Mouse (Mus musculus) spleen, postnatal 14 days (tissue): Measurements from ENCODE around the gene Nudt4.
A peak's percentile ranks its signal among the peaks of the same experiment; 100 is the strongest.
"Not testable (repeated sequence)": the region's sequence is repeated elsewhere in the genome, so short reads cannot be mapped to it uniquely, and the experiment has no call there.

Source experiments
- DNase-seq, 2 experiments: peaks; one replicate each; pipeline ENCODE4 v3.0.0; 2021 to 2022; ENCODE audit warnings: low spot score in 2 of 2

Gene Nudt4

DNA sequence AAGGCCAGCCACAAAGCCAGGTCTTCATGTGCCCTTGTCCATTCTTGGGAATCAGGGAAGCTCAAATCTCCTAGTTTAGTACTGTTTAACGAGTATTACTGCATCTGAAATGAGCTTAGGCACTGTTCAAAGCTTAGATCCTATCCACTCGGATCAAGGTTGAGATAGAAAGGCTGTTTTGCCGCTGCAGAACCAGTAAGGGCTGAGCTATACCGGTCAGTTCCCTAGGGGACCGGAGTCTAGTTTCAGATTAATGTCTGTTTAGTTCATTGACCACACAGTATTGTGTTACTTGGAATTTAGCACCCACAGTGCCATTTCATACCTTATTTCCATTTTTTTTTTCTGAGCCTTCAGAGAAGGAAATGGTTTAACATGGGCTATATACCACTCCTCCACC lies 3.6 kb upstream of the Nudt4 start:
- DNase-seq = no peak

DNA sequence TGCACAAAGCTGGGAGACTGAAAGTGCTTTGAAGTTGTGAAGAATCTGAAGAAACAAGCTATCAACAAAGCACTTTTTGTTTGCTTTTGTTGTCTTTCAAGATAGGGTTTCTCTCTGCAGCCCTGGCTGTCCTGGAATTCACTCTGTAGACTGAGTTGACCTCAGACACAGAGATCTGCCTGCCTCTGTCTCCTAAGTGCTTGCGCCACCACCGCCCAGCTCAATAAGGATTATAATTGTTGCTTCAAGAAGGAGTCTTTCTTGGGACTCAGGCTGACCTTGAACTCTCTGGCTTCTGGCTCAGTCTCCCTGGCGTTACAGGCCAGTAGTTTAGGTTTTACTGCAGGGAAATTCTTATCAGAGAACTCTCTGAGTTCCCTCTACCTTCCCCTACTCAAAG lies 2.8 kb upstream of the Nudt4 start:
- DNase-seq = no peak

DNA sequence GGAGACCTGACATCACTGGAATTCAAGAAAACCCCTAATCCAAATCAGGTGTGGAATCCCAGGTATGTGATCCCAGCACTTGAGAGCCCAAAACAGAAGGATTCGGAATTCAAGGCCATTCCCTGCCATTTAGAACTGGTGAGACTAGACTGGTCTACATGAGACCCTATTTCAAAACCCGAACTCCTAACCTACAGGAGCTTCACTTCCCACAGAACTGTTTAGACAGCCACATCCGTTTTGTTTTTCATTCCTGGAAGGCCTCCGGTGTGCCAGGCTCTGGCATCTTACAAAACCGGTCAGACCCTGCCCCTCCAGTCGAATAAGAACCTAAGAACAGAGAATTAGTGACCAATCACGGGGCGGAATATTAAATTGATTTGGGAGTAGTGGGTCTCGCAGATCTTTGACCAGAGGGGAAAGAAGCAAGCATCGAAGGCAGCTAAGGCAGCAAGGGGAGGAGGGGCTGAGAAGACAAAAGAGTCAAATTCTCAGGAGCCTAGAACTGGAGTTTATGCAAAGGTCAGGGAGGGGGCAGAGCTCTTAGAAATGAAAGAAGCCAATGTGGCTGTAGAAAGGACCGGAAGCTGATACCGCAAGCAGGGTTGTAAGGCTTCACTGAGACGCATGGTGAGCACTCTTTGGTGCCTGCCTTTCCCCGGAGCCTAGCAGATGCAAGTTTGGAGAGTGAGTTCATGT lies 1.4 kb upstream of the Nudt4 start:
- no peak for DNase-seq

DNA sequence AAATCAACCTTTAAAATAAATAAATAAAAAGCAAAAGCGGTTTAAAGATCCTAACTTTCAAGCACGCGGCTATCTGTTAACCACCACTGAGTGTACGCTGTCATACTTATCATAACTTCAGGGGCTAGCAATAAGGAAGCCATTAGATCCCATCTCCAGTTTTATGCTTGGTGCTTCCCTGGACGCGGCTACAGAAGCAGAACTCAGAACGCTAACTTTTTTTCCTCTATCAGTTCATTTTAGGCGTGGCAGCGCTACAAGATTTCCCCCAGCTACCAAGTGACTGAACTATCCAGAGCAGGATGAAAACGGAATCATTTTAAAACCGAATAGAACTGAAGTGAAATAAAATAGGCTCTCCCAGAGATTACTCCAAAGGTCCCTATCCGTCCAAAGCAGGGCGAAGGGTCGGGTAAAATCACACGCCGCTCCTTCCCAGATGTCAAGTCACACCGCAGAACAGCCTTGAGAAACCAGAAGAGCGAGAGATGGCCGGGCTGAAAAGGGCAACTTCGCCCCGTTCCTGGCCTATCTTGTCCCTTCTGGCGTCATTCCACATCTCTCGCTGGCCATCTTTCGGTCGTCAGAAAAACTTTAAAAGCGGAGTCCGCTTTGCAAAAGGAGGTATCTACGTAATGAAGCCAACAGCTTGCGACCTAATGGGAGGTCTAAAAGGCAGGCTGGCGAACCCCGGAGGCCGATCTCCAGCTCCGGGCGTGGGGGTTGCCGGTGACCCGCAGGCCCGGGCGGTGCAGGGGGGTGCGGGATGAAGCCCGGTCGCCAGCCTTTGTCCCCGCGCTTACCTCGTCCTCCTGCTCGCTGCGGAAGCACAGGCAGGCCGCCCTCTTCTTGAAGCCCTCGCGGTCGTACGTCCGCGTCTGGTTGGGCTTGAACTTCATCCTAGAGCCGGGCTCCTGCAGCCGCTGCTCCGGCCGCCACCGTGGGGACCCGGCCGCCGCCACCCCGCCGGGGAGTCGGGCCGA lies 796 bp downstream of the Nudt4 start:
- DNase-seq = peak; percentile 30 to 46

DNA sequence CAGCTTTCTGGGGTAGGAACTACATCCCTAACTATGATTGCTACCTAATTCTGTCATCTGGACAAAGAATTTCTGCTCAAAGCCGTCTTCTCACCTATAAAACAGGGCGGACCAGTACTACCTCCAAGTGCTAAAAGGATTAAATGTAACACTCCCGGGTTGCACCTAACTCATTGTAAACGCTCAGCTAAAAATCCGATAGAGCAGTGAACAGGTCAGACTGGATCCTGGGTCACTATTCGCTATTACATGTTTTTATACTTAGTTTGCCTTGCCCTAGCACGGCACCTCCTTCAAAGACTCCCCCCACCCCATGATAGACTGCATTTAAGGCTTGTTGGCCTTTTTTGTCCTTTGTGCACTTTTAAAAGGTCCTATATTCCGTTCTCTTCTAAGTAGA lies 1.6 kb downstream of the Nudt4 start:
- DNase-seq = no peak

DNA sequence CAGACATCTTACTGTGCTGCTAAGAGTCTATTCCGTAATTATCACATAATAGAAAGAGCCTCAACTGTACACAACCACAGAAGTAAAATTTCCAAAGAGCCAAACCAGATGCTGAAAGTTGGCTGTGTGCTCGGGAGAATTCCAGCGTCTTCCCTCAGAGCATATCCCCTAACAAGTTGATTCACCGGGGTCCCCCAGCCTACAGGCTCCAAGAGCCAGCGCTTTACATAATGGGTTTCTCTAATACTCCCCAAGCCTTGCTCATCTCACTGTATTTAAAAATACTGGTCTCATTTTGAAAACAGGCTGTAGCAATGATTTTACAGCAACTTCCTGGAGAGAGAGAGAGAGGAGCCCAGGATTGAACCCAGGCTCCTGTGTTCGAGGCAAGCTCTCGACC lies 2.3 kb downstream of the Nudt4 start:
- DNase-seq = no peak

DNA sequence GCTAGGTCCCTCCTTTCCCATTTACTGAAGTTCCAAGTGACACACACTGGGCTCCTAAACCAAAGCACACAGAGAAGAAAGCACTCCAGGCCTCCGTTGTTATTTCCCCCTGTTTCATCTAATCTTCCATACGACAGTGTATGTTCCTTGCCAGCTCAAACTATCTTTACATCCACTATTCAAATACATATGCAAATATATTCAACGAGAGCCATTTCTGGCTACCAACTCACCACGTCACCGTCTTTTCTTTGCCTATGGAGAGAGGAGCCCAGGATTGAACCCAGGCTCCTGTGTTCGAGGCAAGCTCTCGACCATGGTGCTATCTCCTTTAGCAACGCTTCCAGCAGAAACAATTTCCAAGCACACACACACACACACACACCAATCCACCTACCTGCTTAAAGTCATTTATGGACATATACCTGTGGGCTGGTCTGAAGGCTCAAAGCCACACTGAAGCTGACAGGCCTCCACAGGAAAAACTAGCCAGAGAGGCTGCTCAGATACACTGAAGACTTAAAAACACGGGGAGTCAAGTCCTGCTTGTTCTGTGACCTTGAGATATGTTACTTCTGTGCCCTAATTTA lies 3.5 kb downstream of the Nudt4 start:
- no peak for DNase-seq

DNA sequence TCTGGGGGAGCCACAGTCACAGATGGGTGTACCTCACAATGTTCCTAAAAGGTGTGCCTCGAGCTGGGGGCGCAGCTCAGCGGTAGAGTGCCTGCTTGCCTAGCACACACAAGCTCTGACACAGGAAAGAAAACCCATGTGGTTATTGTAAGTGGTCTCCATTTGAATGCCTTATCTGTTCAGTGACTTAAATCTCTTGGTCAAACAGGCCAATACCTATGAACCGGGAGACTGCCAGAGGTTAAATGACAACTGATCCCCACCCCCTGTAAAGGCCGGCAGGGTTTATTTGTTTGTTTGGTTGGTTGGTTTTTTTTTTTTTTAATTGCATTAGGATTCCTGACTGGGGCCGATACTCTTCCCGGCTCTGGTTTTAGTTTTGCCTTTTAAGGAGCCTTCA lies 4.5 kb downstream of the Nudt4 start:
- no peak for DNase-seq

DNA sequence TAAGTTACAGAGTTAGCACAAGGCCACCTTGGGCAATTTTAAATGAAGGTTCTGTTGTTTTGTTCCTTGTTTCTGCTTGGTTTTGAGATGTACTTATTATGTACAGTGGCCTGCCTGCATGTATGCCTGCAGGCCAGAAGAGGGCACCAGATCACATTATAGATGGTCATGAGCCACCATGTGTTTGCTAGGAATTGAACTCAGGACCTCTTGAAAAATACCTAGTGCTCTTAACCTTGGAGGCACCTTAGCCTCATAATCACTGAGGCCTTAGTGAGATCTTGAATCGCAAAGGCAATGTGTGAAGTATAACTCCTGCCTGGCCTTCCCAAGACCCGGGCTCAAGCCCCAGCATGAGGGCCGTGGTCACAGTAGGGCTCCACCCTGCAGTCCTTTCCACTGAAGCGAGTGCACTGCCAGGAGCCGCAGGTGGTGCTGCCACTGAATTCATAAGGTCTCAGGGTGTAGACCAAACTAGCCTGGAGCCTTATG lies 6.6 kb downstream of the Nudt4 start:
- peak in 1 of 2 experiments; percentile 25 for DNase-seq

DNA sequence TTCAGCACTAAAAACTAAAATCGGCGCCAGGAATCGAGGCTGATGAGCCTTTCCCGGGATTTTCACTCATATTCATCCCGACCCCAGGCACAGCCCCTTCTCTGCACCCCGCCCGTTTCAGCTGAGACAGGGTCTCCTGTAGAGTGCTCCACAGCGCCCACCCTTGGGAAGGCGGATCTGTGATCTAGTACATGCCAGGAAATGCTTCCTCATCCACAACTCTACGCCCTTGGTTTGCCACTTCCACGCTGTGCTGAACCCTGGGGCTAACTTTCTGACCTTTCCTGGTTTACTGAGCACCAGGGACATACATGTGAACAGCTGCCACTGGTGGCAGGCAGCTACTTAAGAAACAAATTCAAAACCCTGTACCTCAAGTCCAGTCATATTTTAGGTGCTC lies 8.1 kb downstream of the Nudt4 start:
- DNase-seq = no peak

DNA sequence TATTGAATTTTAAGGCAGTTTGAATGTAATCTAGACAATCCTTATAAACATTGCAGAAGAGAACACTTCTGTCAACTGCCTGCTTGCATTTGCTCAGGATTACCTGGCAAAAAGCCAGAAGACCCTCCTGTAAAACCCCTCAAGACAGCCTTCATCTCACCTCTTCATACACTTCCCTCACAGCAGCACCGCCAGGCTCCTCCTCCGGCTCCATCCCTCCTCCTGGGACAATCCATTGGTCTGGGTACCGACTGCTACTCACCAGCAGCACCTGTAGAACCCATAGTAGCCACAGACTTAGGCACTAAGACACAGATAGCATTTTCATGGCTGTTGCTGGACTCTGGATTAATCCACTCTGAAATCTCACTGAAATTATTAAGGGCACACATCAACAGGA lies 11.6 kb downstream of the Nudt4 start:
- DNase-seq = no peak

DNA sequence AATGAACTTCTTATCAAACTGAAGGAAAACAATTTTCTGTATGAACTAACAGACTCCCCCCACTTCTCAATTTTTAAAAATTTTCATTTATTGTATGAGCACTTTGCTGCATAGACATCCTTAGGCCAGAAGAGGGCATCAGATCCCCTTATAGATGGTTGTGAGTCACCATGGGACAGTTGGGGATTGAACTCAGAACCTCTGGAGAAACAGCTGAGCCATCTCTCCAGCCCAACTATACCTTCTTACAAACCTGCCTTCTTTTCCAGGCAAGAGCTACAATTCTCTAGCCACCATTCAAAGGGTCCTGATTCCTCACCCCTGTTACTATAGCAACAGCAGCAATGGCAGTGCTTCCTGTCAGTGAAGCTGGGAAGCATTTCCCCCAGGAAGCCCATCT lies 12.2 kb downstream of the Nudt4 start:
- no peak for DNase-seq

DNA sequence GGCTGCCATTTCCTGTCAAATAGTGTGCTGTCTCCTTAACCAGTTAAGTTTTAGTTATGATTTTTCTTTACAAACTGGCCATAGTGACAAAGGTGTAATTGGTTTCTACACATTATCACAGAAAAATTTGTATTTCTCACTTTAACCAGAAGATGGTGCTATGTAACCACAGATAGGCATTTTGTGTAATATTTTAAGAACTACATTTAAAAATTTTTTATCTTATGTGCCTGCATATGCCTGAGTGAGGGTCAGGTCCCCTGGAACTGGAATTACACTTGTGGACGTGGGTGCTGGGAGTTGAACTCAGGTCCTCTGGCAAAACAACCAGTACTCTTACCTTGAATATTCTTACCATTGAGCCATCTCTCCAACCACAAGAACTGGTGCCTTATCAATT lies 13.4 kb downstream of the Nudt4 start:
- no peak for DNase-seq

DNA sequence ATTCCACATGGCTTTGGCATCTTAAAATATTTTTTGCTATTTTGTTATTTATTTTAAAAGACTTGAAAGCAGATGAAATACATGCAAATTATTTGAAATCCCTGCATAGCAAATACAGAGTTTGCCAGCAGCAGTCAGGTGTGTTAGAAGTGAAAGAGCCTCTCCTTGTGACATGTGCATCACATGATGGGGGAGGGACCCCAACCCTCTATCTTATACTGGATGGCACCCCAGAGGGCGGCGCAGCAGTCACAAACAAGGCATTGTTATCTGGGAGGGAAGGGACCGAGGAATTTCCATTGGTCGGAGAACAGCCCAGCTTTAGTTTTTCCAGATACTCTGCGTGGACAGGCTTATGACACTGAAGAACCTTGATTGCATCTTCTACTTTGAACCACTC lies 14.9 kb downstream of the Nudt4 start:
- not testable (repeated sequence) for DNase-seq

DNA sequence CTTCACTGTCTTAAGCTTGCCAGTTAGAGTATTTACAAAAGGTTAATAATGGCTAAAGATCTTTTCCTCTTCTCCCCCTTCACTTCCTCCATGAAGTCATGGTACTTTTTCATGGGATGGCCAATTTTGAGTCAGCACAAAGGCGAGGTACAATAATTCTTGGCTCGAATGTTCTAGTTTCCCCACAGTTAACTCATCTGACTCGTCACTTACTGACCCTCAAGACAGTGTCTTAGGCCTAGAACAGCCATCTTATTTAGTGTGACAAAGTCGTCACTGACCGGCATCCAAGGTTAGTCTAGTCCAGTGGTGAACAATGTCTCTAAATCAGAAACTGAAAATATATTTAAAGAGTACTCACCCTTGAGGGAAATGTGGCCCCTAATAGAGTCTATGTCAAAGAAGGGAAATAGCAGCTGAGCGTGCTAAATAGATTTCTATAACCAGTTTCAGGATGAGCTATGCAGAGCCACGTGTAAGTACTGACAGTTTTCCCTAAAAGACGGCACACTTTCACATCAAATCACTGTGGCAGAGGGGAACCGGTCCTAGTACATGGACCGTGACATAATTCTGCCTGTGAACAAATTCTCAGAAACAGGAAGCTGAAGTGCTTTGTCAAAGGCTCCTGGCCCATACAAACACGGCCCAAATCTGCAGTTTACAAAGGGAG lies 15.7 kb downstream of the Nudt4 start:
- DNase-seq = no peak

DNA sequence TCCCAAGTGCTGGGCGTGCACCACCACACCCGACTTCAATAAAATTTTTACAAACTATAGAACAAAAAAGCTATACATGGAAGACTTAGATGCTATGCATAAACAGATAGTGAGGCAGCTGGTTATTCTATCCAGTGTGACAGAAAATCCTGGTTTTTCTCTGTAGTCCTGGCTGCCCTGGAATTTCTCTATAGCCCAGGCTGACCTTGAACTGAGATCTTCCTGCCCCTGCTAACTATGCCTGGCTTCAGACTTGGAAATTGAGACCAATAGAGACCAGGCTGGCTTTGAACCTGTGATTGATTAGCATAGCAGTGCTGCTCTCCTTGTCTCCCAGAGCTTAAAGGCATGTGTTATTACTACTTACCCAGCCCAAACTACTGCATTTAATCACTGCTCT lies 17.8 kb downstream of the Nudt4 start:
- no peak for DNase-seq

DNA sequence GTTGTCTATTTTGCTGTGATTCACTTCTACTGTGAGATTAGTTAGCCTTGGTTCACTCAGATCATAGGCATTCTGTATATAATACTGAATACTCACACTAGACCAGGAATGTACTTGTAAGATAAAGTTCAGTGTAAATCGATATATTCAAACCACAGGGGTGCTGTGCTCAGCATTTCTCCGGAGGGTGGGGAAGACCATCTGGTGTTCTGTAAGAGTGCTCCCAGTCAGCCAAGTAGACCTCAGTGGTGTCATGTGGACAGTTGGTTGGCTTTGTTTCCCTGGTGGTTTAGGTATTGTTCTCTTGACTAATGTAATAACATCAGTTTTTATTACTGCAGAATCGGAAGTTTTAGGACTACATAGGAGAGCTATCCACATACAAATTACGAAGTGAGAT lies 18.9 kb downstream of the Nudt4 start:
- no peak for DNase-seq

DNA sequence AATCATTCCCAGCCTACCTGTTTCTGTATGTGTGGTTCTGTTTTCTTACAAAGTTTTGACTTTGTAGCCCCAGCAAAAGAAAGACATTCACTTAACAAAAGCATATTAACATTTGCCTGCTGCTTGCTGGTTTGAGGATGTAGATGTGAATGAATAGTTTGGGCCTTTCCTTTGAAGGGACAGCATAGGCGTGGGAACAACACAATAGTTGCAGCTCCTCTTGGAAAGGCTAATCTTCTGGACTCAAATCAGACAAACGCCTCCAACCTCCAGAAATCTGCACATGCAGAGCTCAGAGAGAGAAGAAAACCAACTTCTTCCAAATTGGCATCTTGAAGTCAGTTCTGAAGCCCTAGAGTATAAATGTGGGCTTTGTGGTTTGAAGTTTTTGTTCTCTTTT lies 19.3 kb downstream of the Nudt4 start:
- no peak for DNase-seq

DNA sequence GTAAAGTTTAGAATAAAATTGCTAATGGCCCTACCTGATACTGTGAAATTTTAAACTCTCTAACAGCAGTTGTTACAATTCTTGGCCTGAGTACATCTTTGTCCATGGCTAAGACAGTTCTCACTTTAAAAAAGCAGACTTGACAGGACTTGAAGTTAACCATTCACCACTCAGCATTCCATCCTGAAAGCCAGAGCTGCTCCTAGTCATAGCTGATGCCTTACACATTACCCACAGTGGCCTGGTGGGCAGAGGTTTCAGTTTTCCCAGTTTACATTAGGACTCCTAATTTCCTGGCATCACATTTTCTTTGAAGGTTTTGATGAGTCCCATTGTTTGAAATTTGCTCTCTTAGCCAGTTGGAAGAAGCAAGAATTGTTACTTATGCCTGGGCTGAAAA lies 19.9 kb downstream of the Nudt4 start:
- no peak for DNase-seq

DNA sequence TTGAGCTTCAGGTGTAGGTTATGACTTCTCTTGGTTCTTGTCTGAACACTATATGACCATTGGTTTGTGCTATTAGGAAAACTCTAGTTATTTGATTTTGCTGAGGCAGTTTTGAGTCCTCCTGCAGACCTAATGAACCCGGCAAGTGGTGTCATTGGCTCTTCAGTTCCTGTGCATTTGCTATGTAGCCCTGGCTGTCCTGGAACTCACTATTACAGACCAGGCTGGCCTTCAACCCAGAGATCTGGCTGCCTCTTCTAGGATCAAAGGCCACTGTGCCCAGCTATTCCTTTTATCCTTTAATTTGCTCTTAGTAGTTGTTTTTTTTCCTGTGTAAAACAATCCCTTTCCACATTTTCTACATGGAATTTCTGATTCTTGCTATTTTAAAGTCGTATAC lies 20.6 kb downstream of the Nudt4 start:
- DNase-seq = no peak

DNA sequence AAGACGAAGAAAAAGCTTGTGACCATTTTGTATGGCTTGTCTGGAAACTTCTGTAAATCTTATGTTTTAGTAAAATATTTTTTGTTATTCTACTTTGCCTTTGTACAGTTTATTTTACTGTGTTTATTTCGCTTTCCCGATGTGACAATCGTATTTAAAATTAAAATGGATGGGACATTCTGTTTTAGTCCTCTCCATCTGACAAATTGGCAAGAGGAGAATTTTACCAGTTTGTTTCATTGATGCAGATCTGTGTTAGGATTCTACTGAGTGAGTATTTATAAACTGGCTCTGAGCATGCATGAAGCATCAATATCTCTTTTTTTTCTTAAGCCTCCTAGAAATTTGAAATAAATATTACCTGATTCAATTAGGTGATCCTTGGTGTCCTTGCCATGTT lies 21.0 kb downstream of the Nudt4 start:
- DNase-seq = no peak

DNA sequence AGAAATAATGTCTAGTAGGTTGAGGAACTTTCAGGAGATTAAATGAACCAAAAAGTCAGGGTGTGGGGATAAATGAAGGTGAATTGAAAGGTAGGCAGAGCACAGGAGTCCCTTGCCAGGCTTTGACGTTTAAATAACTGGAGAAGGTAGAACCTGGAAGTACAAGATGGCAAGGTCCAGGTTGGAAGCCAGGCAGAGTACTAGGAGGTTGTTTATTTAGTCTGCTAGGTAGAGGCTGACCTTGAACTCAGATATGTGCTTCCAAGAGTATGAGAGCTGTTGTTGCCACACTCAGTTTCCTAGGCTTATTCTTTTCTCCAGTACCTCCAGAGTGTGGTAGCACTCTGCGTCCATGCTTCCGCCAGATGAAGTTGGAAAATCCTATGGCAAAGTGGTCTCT lies 24.1 kb downstream of the Nudt4 start:
- no peak for DNase-seq
